Mouse (Mus musculus): Measurements from ENCODE around the gene Pcyt1b.

- TF ChIP-seq CTCF (conservative IDR thresholded peaks at IDR 0.05 in 1 of 2, IDR thresholded peaks at IDR 0.05 in 1 of 2; ENCODE audit: low read depth in 2 of 2, low read length in 2 of 2) (no peak), SIN3A (IDR thresholded peaks at IDR 0.05; ENCODE audit: low read length) (no peak), EP300 (IDR thresholded peaks at IDR 0.05; ENCODE audit: low read length) (no peak), MAFK (IDR thresholded peaks at IDR 0.05; ENCODE audit: insufficient replicate concordance, low read length) (no peak), USF1 (IDR thresholded peaks at IDR 0.05; ENCODE audit: low read depth, low read length) (no peak), POLR2A (IDR thresholded peaks at IDR 0.05; ENCODE audit: low read depth, low read length) (no peak), UBTF (IDR thresholded peaks at IDR 0.05; ENCODE audit: low read depth, low read length) (no peak), BHLHE40 (IDR thresholded peaks at IDR 0.05; ENCODE audit: low read depth, low read length) (no peak), ZNF384 (IDR thresholded peaks at IDR 0.05; ENCODE audit: low read depth, low read length) (no peak), CHD2 (IDR thresholded peaks at IDR 0.05; ENCODE audit: low read length) (no peak), CHD1 (IDR thresholded peaks at IDR 0.05; ENCODE audit: low read depth, low read length) (no peak), POLR2AphosphoS2 (IDR thresholded peaks at IDR 0.05; ENCODE audit: low read depth, low read length) (no peak), MAZ (IDR thresholded peaks at IDR 0.05; ENCODE audit: low read depth, low read length) (no peak)
Observed at GRCm38 (mm10) chrX:93749165-93749564, 94.5 kb downstream of the Pcyt1b start.
